Comparison of ENCODE assay signal across 11 mouse cellular contexts in genomic region chr2:132597866-132598480, GRCm38 (mm10). TPM values are rescaled to one million over a fixed set of nuclear protein-coding genes. Genes with fewer than 3 reads are reported as not detected.
A peak's percentile ranks its signal among the peaks of the same experiment; 100 is the strongest.
DNase-seq lines count a peak whose midpoint lies in the region; ATAC-seq lines count a peak whose summit lies in the region.
"Had no signal": no experiment of that assay in that cellular context is flagged by ENCODE, and none has a peak within 500 bp of the region (broad histone marks: within the 10 kb centered on the region; RNA-seq: fewer than 3 reads in every experiment).

No protein-coding gene starts in this region.

- H3K4me3 ChIP-seq in hindbrain, embryonic 13.5 days = no peak overlapping the region
- no peak overlapping the region for H3K4me3 ChIP-seq in hindbrain, embryonic 10.5 days
- no peak overlapping the region for H3K4me3 ChIP-seq in forebrain, embryonic 15.5 days
- H3K4me3 ChIP-seq: limb, embryonic 15.5 days had no signal

- H3K9me3 ChIP-seq in hindbrain, embryonic 13.5 days = no peaks in the 10 kb centered on the region
- no peaks in the 10 kb centered on the region for H3K9me3 ChIP-seq in hindbrain, embryonic 10.5 days
- H3K9me3 ChIP-seq in forebrain, embryonic 15.5 days = no peaks in the 10 kb centered on the region
- H3K9me3 ChIP-seq: limb, embryonic 15.5 days had no signal

- no peak overlapping the region for H3K9ac ChIP-seq in hindbrain, embryonic 13.5 days
- no peak overlapping the region for H3K9ac ChIP-seq in forebrain, embryonic 15.5 days (replicated peaks)
- H3K9ac ChIP-seq: limb, embryonic 15.5 days had no signal

- 77% methylated on average over 3 of the region's 3 CpGs for WGBS in hindbrain, embryonic 13.5 days
- 79% methylated on average over 3 of the region's 3 CpGs for WGBS in hindbrain, embryonic 10.5 days
- WGBS in forebrain, embryonic 15.5 days = 78% methylated on average over 3 of the region's 3 CpGs

- no peak for DNase-seq in hindbrain, embryonic 10.5 days (ENCODE audit: low spot score)
- peak; percentile 50 to 57 for DNase-seq in spleen, postnatal 36 days (ENCODE audit: low spot score in 2 of 2)
- no peak for DNase-seq in spleen, adult 12 weeks (ENCODE audit: low spot score)
- DNase-seq in kidney, postnatal 14 days = peak; percentile 51
- peak; percentile 39 for DNase-seq in splenic B cell, adult 2 months (ENCODE audit: low read depth, low spot score)
- DNase-seq in adrenal gland, postnatal 25 days = no peak
- DNase-seq: cerebellum, adult 11-12 months; gastrocnemius, postnatal 10 days had no signal

- H3K27ac ChIP-seq in hindbrain, embryonic 13.5 days = peak overlapping the region; percentile 48; the same call in 1 of the 2 replicates
- H3K27ac ChIP-seq in hindbrain, embryonic 10.5 days = no peak overlapping the region
- H3K27ac ChIP-seq in forebrain, embryonic 15.5 days (replicated peaks) = no peak overlapping the region
- H3K27ac ChIP-seq: limb, embryonic 15.5 days had no signal

- no peaks in the 10 kb centered on the region for H3K36me3 ChIP-seq in hindbrain, embryonic 13.5 days
- no peaks in the 10 kb centered on the region for H3K36me3 ChIP-seq in hindbrain, embryonic 10.5 days
- H3K36me3 ChIP-seq in splenic B cell, adult 2 months (ENCODE audit: control insufficient read depth, insufficient read depth, low read length, poor library complexity, severe bottlenecking) = no peaks in the 10 kb centered on the region
- no peaks in the 10 kb centered on the region for H3K36me3 ChIP-seq in forebrain, embryonic 15.5 days
- H3K36me3 ChIP-seq: limb, embryonic 15.5 days had no signal

- no peak overlapping the region for H3K4me2 ChIP-seq in hindbrain, embryonic 13.5 days
- no peak overlapping the region for H3K4me2 ChIP-seq in forebrain, embryonic 15.5 days (replicated peaks)
- H3K4me2 ChIP-seq: limb, embryonic 15.5 days had no signal

- no peaks in the 10 kb centered on the region for H3K27me3 ChIP-seq in hindbrain, embryonic 13.5 days
- H3K27me3 ChIP-seq in hindbrain, embryonic 10.5 days (ENCODE audit: insufficient read depth, poor library complexity, severe bottlenecking) = no peaks in the 10 kb centered on the region
- H3K27me3 ChIP-seq in splenic B cell, adult 2 months (ENCODE audit: control insufficient read depth, insufficient read depth, low read length, poor library complexity, severe bottlenecking) = no peaks in the 10 kb centered on the region
- no peaks in the 10 kb centered on the region for H3K27me3 ChIP-seq in forebrain, embryonic 15.5 days
- H3K27me3 ChIP-seq: limb, embryonic 15.5 days had no signal

- no peaks in the 10 kb centered on the region for H3K4me1 ChIP-seq in hindbrain, embryonic 13.5 days (replicated peaks)
- H3K4me1 ChIP-seq in hindbrain, embryonic 10.5 days (replicated peaks) = no peaks in the 10 kb centered on the region
- no peaks in the 10 kb centered on the region for H3K4me1 ChIP-seq in forebrain, embryonic 15.5 days
- H3K4me1 ChIP-seq: limb, embryonic 15.5 days had no signal

- ATAC-seq in hindbrain, embryonic 13.5 days (ENCODE audit: low FRiP score) = no peak
- ATAC-seq in forebrain, embryonic 15.5 days (replicated peaks) = no peak

RNA-seq across cellular contexts. Expression of gene Gpcpd1, which starts 10.4 kb away (rescaled TPM):
- 84.8 and 101 TPM in 2 replicates for polyA plus RNA-seq in hindbrain, embryonic 13.5 days (2015; fragmentation: Nextera tagmentation; extraction: Ambion mirVana)
- 33.1 and 36.4 TPM in 2 replicates for polyA plus RNA-seq in hindbrain, embryonic 10.5 days (2016; fragmentation: Nextera tagmentation; extraction: Ambion mirVana)
- 85.7 and 85.9 TPM in 2 replicates for polyA plus RNA-seq in forebrain, embryonic 15.5 days (2015; fragmentation: Nextera tagmentation; extraction: Ambion mirVana)
- 40.1 and 57.3 TPM in 2 replicates for total RNA-seq in adrenal gland, postnatal 25 days (2021)

Comparison
In these comparisons a context has a peak if more than half of its experiments do, and no peak if none do; other contexts are left out.
1. DNase-seq: peak in spleen, postnatal 36 days (2 of 2), kidney, postnatal 14 days (single experiment) and splenic B cell, adult 2 months (single experiment); none in hindbrain, embryonic 10.5 days (single experiment), spleen, adult 12 weeks (single experiment) and adrenal gland, postnatal 25 days (single experiment).